Mouse (Mus musculus) forebrain, postnatal 0 days (tissue): ENCODE measurements at regions not wholly inside any gene's neighbourhood (a gene's known extent, or its start where the extent isn't known, plus 50 kb on each side); places are given as distances from the start of the nearest gene placed in this dataset.

Experiments used
- ATAC-seq: fragments of 200-750 bp; cut with Nextera tagmentation; 2 replicates; pipeline ENCODE4 v1.8.0; 2017; ENCODE audit warnings: mild to moderate bottlenecking, moderate library complexity
- DNase-seq: peaks from one replicate; pipeline ENCODE4 v3.0.0-alpha.2; 2015
- H3K27ac ChIP-seq: fragments of 300-500 bp; sonication (generic); 2 replicates; pipeline ENCODE4 v1.5.1; 2014; ENCODE audit warnings: low read depth, mild to moderate bottlenecking, antibody characterized with exemption, low read length, moderate library complexity, mixed read lengths
- H3K27me3 ChIP-seq: fragments of 300-500 bp; sonication (generic); 2 replicates; pipeline ENCODE4 v1.6.1; 2014; ENCODE audit warnings: mild to moderate bottlenecking, low read length, mixed read lengths; ENCODE audit not compliant: insufficient read depth
- H3K36me3 ChIP-seq: fragments of 300-500 bp; sonication (generic); 2 replicates; pipeline ENCODE4 v1.6.1; 2014; ENCODE audit warnings: mild to moderate bottlenecking, moderate library complexity; ENCODE audit not compliant: insufficient read depth
- H3K4me1 ChIP-seq: fragments of 300-500 bp; sonication (generic); 2 replicates; pipeline ENCODE4 v1.6.1; 2014; ENCODE audit warnings: antibody characterized with exemption; ENCODE audit not compliant: insufficient read depth
- H3K4me2 ChIP-seq: fragments of 300-500 bp; sonication (generic); 2 replicates; pipeline ENCODE4 v1.6.1; 2014; ENCODE audit warnings: low read depth, mild to moderate bottlenecking, moderate library complexity
- H3K4me3 ChIP-seq: fragments of 300-500 bp; sonication (generic); 2 replicates; pipeline ENCODE4 v1.5.1; 2014; ENCODE audit warnings: low read depth, low read length, mixed read lengths
- H3K9ac ChIP-seq: fragments of 300-500 bp; sonication (generic); 2 replicates; pipeline ENCODE4 v1.6.1; 2014; ENCODE audit warnings: mild to moderate bottlenecking
- H3K9me3 ChIP-seq: fragments of 300-500 bp; sonication (generic); 2 replicates; pipeline ENCODE4 v1.6.1; 2016; ENCODE audit warnings: low read length
- CTCF ChIP-seq: sonication (generic); IDR thresholded peaks from 2 replicates; pipeline ENCODE4 v1.5.1; 2016; ENCODE audit warnings: antibody characterized with exemption, control low read depth, low read depth
- WGBS: fragments of 180-500 bp; shearing (Covaris S2); extraction: QIAGEN DNeasy Blood & Tissue Kit; methylation state at CpG from one replicate; pipeline ENCODE4 v1.1.7; 2014; 5-methylcytosine and 5-hydroxymethylcytosine counted together

DNA sequence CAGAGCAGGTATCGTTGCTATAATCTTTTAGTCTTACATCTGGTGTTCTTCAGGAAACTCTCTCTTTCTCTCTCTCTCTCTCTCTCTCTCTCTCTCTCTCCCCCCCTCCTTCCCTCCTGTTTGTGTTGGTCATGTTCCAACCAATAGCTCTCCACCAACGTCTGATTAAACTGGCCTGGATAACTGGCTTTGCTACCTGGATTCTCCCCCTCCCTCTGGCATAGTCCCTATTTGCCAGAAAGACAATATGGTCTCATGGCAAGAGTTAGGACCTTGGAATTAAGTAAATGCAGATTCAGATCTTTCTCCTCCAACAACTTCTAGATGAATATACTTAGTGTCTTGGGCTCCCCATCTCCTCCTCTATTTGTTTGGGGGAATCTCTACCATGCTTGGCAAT, 161.6 kb upstream of the Jarid2 start:
- ATAC-seq, result no peak

DNA sequence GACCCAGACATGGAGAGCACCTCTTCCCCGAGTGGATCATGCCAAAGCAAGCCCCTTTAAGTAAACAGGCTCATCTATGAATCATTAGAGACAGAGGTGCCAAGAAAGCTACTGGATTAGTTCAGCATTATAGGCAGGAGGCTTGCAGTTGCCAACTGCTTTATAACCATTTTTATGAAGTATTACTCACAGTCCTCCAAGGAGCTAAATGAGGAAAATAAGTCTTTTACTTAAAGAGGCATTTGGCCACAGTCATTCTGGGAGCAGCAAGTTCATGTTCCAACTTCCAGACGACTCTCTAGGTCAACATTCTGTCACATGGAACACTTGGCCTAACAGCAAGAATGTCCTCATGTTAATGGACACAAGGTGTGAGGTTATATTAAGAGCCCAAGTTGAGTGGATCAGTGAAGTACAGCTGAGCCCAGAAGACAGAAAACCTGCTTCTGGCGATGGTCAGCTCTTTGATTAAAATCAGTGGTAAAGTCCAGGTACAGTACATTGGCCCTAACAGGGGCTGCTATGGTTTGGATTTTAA, 160.0 kb upstream of the Jarid2 start:
- Histone ChIP-seq H3K9ac (no peak overlapping the region), H3K27me3 (no peaks in the 10 kb centered on the region), H3K36me3 (no peaks in the 10 kb centered on the region), H3K27ac (no peak overlapping the region), H3K9me3 (0 out of 2 replicates have a peak, but pooled peaks cover 4% of the 10 kb centered on the region), H3K4me1 (no peaks in the 10 kb centered on the region), H3K4me3 (no peak overlapping the region), H3K4me2 (no peak overlapping the region)
- WGBS, result 78% methylated on average over 3 of the region's 3 CpGs
- TF ChIP-seq CTCF, result no peak
- ATAC-seq (no peak), DNase-seq (no peak)

More for the DNA sequence above, 161.6 kb upstream of the Jarid2 start:
- no peak overlapping the region for H3K4me2 ChIP-seq
- no peak overlapping the region for H3K9ac ChIP-seq
- no peaks in the 10 kb centered on the region for H3K36me3 ChIP-seq
- H3K27ac ChIP-seq, result no peak overlapping the region
- no peak for TF ChIP-seq CTCF
- H3K9me3 ChIP-seq, result 0 out of 2 replicates have a peak, but pooled peaks cover 4% of the 10 kb centered on the region
- DNase-seq, result no peak
- H3K27me3 ChIP-seq, result no peaks in the 10 kb centered on the region
- WGBS, result 53% methylated on average over 2 of the region's 2 CpGs
- no peak overlapping the region for H3K4me3 ChIP-seq
- no peaks in the 10 kb centered on the region for H3K4me1 ChIP-seq

DNA sequence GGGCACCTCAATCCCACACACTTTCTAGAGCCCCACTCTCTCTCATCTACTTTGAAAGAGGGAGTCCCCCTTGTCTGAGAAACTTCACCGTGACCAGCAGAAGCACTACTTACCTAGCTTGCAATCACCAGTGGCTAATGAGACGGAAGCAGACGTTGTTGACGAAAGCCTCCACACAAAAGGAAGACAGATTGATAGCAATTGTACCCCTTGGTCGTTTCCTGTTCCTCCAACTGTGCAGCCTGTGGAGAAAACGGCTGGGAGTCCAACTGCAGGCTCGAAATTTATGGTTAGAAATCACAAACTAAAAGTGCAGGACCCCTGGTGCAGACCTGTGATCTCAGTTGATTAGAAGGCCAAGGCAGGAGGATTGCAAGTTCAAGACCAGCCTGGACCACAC, 155.8 kb upstream of the Jarid2 start:
- no peak overlapping the region for H3K4me2 ChIP-seq
- H3K27ac ChIP-seq, result no peak overlapping the region
- H3K4me1 ChIP-seq, result no peaks in the 10 kb centered on the region
- H3K36me3 ChIP-seq, result no peaks in the 10 kb centered on the region
- no peak for ATAC-seq
- H3K4me3 ChIP-seq, result no peak overlapping the region
- H3K9ac ChIP-seq, result no peak overlapping the region
- H3K9me3 ChIP-seq, result 0 out of 2 replicates have a peak, but pooled peaks cover 4% of the 10 kb centered on the region
- no peak for DNase-seq
- WGBS, result 14% methylated on average over 7 of the region's 7 CpGs
- H3K27me3 ChIP-seq, result no peaks in the 10 kb centered on the region
- TF ChIP-seq CTCF, result no peak

DNA sequence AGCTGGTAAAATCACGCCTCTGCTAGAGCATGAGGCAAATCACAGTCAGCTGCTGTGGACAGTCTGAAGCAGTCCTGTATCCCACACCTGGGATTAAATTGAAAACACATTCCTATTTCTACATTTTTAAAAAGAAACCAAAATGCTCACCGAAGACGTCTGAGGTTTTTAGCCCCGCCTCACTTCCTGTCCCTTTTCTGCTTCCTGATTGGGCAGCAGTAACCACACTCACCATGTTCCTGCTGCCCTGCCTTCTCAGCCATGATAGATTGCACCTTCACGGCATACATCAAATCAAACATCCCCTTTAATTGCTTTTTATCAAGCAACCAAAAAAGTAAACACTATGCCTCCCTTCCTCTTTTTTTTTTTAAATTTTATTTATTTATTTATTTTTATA, 150.1 kb upstream of the Jarid2 start:
- Histone ChIP-seq H3K9me3 (no peaks in the 10 kb centered on the region), H3K27ac (no peak overlapping the region), H3K36me3 (no peaks in the 10 kb centered on the region), H3K4me2 (no peak overlapping the region), H3K9ac (no peak overlapping the region), H3K27me3 (no peaks in the 10 kb centered on the region), H3K4me3 (no peak overlapping the region), H3K4me1 (peaks cover 5% of the 10 kb centered on the region; the same call in 1 of the 2 replicates)
- ATAC-seq (no peak), DNase-seq (no peak)
- 95% methylated on average over 5 of the region's 5 CpGs for WGBS
- no peak for TF ChIP-seq CTCF

DNA sequence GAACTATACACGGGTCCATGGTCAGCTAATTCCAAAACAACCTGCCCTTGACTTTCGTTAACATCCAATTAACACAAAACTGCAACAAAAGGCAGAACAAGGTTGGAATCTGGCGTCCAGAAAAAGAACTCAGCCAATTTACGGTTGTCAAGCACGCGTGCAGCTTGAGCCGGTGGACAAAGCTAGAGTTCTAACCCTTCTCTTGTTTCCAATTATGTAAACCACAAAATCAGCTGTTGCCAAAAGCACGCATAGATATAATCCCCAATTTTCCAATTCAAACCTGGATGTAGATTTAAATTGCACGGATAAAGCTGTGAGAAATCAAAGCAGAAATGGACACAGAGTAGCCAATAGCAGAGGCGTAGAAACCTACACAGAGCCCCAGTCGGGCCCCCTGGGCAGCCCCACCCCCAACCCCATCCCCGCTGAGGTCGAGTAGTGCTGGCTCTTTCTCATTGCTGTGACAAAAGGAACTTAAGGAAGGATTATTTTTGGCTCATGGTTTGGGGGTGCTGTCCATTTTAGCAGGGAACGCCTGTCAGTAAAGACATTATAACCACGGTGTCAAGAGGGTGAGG, 149.0 kb upstream of the Jarid2 start:
- ATAC-seq, result no peak
- TF ChIP-seq CTCF, result no peak
- no peaks in the 10 kb centered on the region for H3K36me3 ChIP-seq
- no peaks in the 10 kb centered on the region for H3K27me3 ChIP-seq
- WGBS, result 12% methylated on average over 15 of the region's 15 CpGs
- H3K4me3 ChIP-seq, result no peak overlapping the region
- H3K4me1 ChIP-seq, result peaks cover 5% of the 10 kb centered on the region; the same call in 1 of the 2 replicates
- no peak for DNase-seq
- H3K4me2 ChIP-seq, result no peak overlapping the region
- H3K9ac ChIP-seq, result no peak overlapping the region
- H3K9me3 ChIP-seq, result no peaks in the 10 kb centered on the region
- no peak overlapping the region for H3K27ac ChIP-seq

DNA sequence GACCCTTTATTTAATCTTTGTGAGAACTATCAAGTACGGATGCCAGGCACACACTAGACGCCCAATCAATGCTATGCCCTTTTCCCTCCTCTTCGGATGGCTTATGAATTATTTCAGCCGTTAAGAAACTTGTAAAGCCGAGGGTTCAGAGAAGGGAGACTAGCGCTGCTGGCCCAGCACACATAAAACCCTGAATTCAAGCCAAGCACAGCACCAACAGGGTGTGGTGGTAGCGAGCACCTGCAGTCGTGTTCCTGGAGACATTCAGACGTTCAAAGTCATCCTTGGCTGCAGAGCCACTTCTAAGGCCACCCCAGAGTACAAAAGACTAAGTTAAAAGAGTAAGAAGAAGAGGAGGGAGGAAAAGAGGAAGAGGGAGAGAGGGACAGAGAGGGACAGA, 148.5 kb upstream of the Jarid2 start:
- H3K9me3 ChIP-seq, result no peaks in the 10 kb centered on the region
- no peaks in the 10 kb centered on the region for H3K27me3 ChIP-seq
- no peak overlapping the region for H3K27ac ChIP-seq
- H3K4me2 ChIP-seq, result no peak overlapping the region
- no peak for TF ChIP-seq CTCF
- H3K4me1 ChIP-seq, result peaks cover 5% of the 10 kb centered on the region; the same call in 1 of the 2 replicates
- no peak overlapping the region for H3K4me3 ChIP-seq
- DNase-seq (no peak), ATAC-seq (no peak)
- no peak overlapping the region for H3K9ac ChIP-seq
- H3K36me3 ChIP-seq, result no peaks in the 10 kb centered on the region
- 20% methylated on average over 9 of the region's 9 CpGs for WGBS

DNA sequence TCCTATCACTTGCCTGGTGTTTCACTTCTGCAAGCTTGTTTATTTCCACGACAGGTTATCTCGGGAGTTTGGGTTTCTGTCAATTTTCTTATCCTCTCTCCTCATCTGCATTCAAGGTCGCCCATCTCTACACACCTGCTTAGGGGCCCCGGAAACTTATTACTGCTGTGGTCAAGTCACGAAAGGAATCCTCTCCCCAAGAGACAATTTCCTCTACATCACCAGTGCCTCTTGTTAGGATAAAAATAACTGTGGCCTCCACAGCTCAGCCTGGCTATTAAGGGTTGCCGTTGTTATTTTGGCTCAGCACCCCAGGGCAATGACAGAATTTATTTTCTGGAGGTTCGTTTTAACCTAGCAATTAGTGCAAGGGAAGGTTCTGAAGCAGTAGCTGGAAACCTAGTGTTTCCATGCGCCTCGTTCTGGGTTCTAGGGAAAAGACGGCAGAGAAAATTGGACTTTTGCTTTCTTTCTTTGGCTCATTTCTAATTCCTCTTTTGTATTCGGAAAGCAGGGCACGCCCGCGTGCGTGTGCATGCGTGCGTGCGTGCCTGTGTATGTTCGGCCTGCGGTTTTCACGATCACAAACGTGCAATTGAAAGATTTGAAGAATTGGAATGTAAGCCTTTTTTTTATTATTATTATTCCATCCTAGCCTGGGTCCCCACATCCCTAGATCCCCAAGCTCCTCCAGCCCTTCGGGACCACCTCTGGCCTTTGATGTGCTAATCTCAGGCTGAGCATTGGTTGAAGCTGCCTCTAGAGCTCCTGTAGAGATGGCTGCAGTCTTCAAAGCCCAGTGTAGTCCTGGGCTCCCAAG, 147.1 kb upstream of the Jarid2 start:
- H3K27ac ChIP-seq, result no peak overlapping the region
- ATAC-seq, result no peak
- WGBS, result 17% methylated on average over 23 of the region's 23 CpGs

More for the DNA sequence above, 147.1 kb upstream of the Jarid2 start:
- Histone ChIP-seq H3K27me3 (no peaks in the 10 kb centered on the region), H3K4me3 (0 out of 2 replicates have a peak overlapping the region, but pooled peaks have one; percentile 7), H3K4me2 (peak overlapping the region; percentile 37), H3K9ac (peak overlapping the region; percentile 19; the same call in 1 of the 2 replicates), H3K36me3 (no peaks in the 10 kb centered on the region), H3K4me1 (peaks cover 5% of the 10 kb centered on the region; the same call in 1 of the 2 replicates), H3K9me3 (no peaks in the 10 kb centered on the region)
- peak; percentile 31 for DNase-seq
- no peak for TF ChIP-seq CTCF
